ENCODE assay signal across 8 mouse cellular contexts in the genomic region with DNA sequence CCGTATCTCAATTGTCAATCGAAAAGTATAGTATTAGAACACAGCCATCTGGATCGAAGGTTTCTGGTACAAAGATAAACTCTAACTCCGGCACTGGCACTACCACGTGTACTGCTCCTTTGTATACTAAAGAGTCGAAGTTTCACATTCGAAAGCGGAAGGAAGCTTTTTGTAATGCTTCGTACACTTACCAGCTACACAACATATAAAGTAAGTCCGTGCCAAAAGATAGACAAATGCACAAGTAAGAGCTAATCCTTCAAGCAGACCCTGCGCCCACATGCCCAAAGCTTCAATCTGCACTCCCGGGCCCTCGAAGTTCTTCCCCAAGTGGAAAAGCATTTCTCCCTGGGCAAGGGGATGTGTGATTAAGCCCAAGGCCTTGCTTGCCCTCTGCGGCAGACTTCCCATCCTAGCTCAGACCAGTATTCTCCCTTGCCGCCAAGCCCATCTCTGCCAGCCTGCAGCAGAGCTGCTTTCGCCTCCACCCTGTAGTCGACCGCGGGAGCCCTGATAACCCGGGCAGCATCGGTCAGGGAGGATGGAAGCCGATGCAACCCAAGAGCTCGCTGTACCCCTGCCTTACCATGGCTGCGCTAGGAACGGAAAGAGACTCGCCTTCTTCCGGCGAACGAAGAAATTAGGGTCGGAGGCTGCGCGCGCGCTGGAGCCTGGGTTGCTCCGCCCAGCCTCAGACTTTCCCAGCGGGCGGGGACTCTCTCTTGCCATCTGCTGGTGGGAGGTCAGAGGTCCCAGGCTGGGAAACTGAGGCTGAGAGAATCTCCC. TPM values are rescaled to one million over a fixed set of nuclear protein-coding genes. Genes with fewer than 3 reads are reported as not detected.
A peak's percentile ranks its signal among the peaks of the same experiment; 100 is the strongest.
DNase-seq lines count a peak whose midpoint lies in the region; ATAC-seq and TF ChIP-seq lines count a peak whose summit lies in the region.

Gene Rps4x, minus strand, starts transcription at position 683 of the 786 bp plus-strand sequence.

- ATAC-seq in activated CD4-positive, CD25-positive, alpha-beta regulatory T cell, adult 4 months, result peak; percentile 89
- peak; percentile 94 for ATAC-seq in common myeloid progenitor, adult 5-6 weeks (replicated peaks; ENCODE audit: low read depth, poor library complexity, severe bottlenecking)
- peak; percentile 98 for ATAC-seq in hindbrain, embryonic 16.5 days

- H3K27ac ChIP-seq in gastrocnemius, adult 2 months, result peak within 1 kb of the TSS; percentile 85
- peak within 1 kb of the TSS; percentile 83 for H3K27ac ChIP-seq in hindbrain, embryonic 16.5 days (ENCODE audit: low read depth, low read length)

- peak within 1 kb of the TSS; percentile 68 for H3K4me2 ChIP-seq in hindbrain, embryonic 16.5 days (ENCODE audit: low read length)

- H3K9me3 ChIP-seq in hindbrain, embryonic 16.5 days (ENCODE audit: control insufficient read depth, low read length), result no peaks in the 10 kb centered on the region

- 17% methylated on average over 37 of the region's 37 CpGs for WGBS in hindbrain, embryonic 16.5 days

- DNase-seq in gastrocnemius, adult 2 months, result peak; percentile 85
- peak; percentile 72 to 77 for DNase-seq in left cerebral cortex, adult 18-20 months (ENCODE audit: low spot score in 2 of 2)
- peak; percentile 85 for DNase-seq in lung, postnatal 4 days
- peak; percentile 90 for DNase-seq in retina, postnatal 1 day
- DNase-seq in thymus, postnatal 4 days, result peak; percentile 87

- peak within 1 kb of the TSS; percentile 85 for H3K4me3 ChIP-seq in gastrocnemius, adult 2 months
- peak within 1 kb of the TSS; percentile 43 for H3K4me3 ChIP-seq in hindbrain, embryonic 16.5 days (ENCODE audit: low read length)

- no peaks in the 10 kb centered on the region for H3K27me3 ChIP-seq in hindbrain, embryonic 16.5 days (replicated peaks; ENCODE audit: control insufficient read depth, insufficient read depth, low read length)

- peak within 1 kb of the TSS; percentile 62 for H3K9ac ChIP-seq in hindbrain, embryonic 16.5 days (ENCODE audit: low read depth, low read length)

- intact Hi-C loops in gastrocnemius, adult 2 months (cut with DNase I), result loop anchor here (2.0 kb wide), 1 partner anchor 32 kb away; the partner anchor contains the start of gene Ercc6l

- no peaks in the 10 kb centered on the region; the same call in 1 of the 2 replicates for H3K36me3 ChIP-seq in hindbrain, embryonic 16.5 days (ENCODE audit: control insufficient read depth, insufficient read depth, low read length)

- peak; percentile 78 for TF ChIP-seq CTCF in gastrocnemius, adult 2 months (IDR thresholded peaks at IDR 0.05)

- peaks cover 9% of the 10 kb centered on the region for H3K4me1 ChIP-seq in hindbrain, embryonic 16.5 days (ENCODE audit: control insufficient read depth, insufficient read depth, low read depth, low read length)

RNA-seq across cellular contexts. Expression of gene Rps4x, which starts in this region (rescaled TPM):
- 1,000 to 10,000 TPM; 1,905 to 1,954 TPM for polyA plus RNA-seq in activated CD4-positive, CD25-positive, alpha-beta regulatory T cell, adult 4 months (2017; shearing (Covaris generic))
- total RNA-seq in common myeloid progenitor, adult 5-6 weeks (2017), result 2,837 and 3,013 TPM in 2 replicates
- 100 to 1,000 TPM; 505 to 553 TPM for total RNA-seq in gastrocnemius, adult 2 months (2021)
- 344 and 351 TPM in 2 replicates for polyA plus RNA-seq in hindbrain, embryonic 16.5 days (2015; fragmentation: Nextera tagmentation; extraction: Ambion mirVana)
- total RNA-seq in left cerebral cortex, adult 18-20 months (2021), result 100 to 1,000 TPM; 447 to 516 TPM

Comparison
In these comparisons a context has a peak if more than half of its experiments do, and no peak if none do; other contexts are left out.
1. Peak in every context shown above with its lines: DNase-seq, ATAC-seq, H3K4me3 ChIP-seq and H3K27ac ChIP-seq.